ENCODE assay signal across 24 mouse cellular contexts in the genomic region with DNA sequence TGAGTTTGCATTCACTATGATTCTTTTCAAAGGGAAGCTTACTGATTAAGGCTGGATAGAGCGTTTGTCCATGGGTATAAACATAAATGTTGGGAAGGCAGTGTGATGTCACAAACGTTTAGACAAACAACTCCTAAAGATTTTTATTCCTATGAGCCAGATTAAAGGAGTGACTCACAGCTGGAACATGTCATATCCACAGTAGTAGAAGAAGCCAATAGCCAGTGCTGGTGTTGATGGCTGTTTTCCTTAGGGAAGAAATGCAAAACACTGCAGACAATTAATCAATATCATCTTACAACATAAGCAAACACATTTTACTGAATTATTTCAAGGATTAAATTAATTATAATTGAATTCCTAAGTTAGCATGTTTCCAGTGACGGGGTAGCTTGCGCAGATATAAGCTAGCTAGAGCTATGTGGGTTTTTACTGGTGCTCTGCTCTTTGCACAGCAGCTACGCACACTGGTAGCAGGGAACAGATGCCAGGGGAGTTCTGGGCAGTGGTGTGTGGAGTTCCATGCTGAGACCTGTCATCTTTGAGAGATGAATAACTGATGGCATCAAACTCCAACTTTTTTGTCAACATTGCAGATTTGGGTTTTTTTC. TPM values are rescaled to one million over a fixed set of nuclear protein-coding genes. Genes with fewer than 3 reads are reported as not detected.
A peak's percentile ranks its signal among the peaks of the same experiment; 100 is the strongest.
DNase-seq lines count a peak whose midpoint lies in the region; ATAC-seq and TF ChIP-seq lines count a peak whose summit lies in the region.
"Had no signal": no experiment of that assay in that cellular context is flagged by ENCODE, and none has a peak within 500 bp of the region (broad histone marks: within the 10 kb centered on the region; RNA-seq: fewer than 3 reads in every experiment).

No protein-coding gene starts in this region.

- no peak overlapping the region for H3K9ac ChIP-seq in kidney, embryonic 14.5 days (ENCODE audit: low read depth, low read length)
- no peak overlapping the region for H3K9ac ChIP-seq in lung, embryonic 15.5 days
- H3K9ac ChIP-seq in stomach, embryonic 16.5 days (ENCODE audit: low read length): no peak overlapping the region
- no peak overlapping the region for H3K9ac ChIP-seq in stomach, postnatal 0 days (ENCODE audit: low read length)
- H3K9ac ChIP-seq: embryonic facial prominence, embryonic 12.5 days; embryonic facial prominence, embryonic 15.5 days; forebrain, postnatal 0 days; hindbrain, embryonic 12.5 days; hindbrain, embryonic 15.5 days had no signal

- TF ChIP-seq POLR2A in lung, adult 2 months (IDR thresholded peaks at IDR 0.05; ENCODE audit: borderline replicate concordance, extremely low read depth, low read depth, low read length): no peak

- DNase-seq in kidney, adult 9 months: no peak
- DNase-seq in lung, adult 2 months: no peak
- no peak for DNase-seq in stomach, postnatal 0 days (ENCODE audit: low spot score)
- DNase-seq: adrenal gland, adult 2 months; adrenal gland, postnatal 14 days; cerebellum, adult 11 months; cerebellum, adult 2 months; cerebellum, adult 9-11 months; cerebellum, postnatal 25 days; forebrain, postnatal 0 days; gastrocnemius, adult 2 months; gastrocnemius, postnatal 14 days; heart, adult 11 months had no signal

- 71% methylated on average over 5 of the region's 5 CpGs for WGBS in kidney, embryonic 14.5 days
- WGBS in lung, embryonic 15.5 days: 38% methylated on average over 5 of the region's 5 CpGs
- WGBS in lung, adult 2 months: 57% methylated on average over 5 of the region's 5 CpGs
- 49% methylated on average over 5 of the region's 5 CpGs for WGBS in stomach, embryonic 16.5 days
- 48% methylated on average over 5 of the region's 5 CpGs for WGBS in stomach, postnatal 0 days

- H3K9me3 ChIP-seq in kidney, embryonic 14.5 days (ENCODE audit: control insufficient read depth, low read length): no peaks in the 10 kb centered on the region
- H3K9me3 ChIP-seq in lung, embryonic 15.5 days: no peaks in the 10 kb centered on the region
- no peaks in the 10 kb centered on the region for H3K9me3 ChIP-seq in stomach, embryonic 16.5 days (replicated peaks; ENCODE audit: control insufficient read depth, low read length)
- no peaks in the 10 kb centered on the region for H3K9me3 ChIP-seq in stomach, postnatal 0 days (ENCODE audit: control insufficient read depth, low read length)
- H3K9me3 ChIP-seq: embryonic facial prominence, embryonic 12.5 days; embryonic facial prominence, embryonic 15.5 days; hindbrain, embryonic 12.5 days; hindbrain, embryonic 15.5 days had no signal

- TF ChIP-seq CTCF in lung, adult 2 months (IDR thresholded peaks at IDR 0.05; ENCODE audit: insufficient read depth, low read length): no peak
- TF ChIP-seq CTCF in stomach, postnatal 0 days (IDR thresholded peaks at IDR 0.05; ENCODE audit: low read depth): no peak

- no peak overlapping the region for H3K27ac ChIP-seq in kidney, embryonic 14.5 days (ENCODE audit: low read depth, low read length)
- H3K27ac ChIP-seq in lung, embryonic 15.5 days: no peak overlapping the region
- H3K27ac ChIP-seq in stomach, embryonic 16.5 days (ENCODE audit: low read length): no peak overlapping the region
- no peak overlapping the region for H3K27ac ChIP-seq in stomach, postnatal 0 days (replicated peaks)
- H3K27ac ChIP-seq: embryonic facial prominence, embryonic 12.5 days; embryonic facial prominence, embryonic 15.5 days; gastrocnemius, adult 2 months; hindbrain, embryonic 12.5 days; hindbrain, embryonic 15.5 days had no signal

- no peak overlapping the region for H3K4me3 ChIP-seq in kidney, embryonic 14.5 days (ENCODE audit: low read length)
- H3K4me3 ChIP-seq in lung, embryonic 15.5 days: no peak overlapping the region
- no peak overlapping the region for H3K4me3 ChIP-seq in lung, adult 2 months (replicated peaks; ENCODE audit: extremely low read depth, low read depth, low read length)
- H3K4me3 ChIP-seq in stomach, embryonic 16.5 days (replicated peaks; ENCODE audit: low read length): no peak overlapping the region
- H3K4me3 ChIP-seq in stomach, postnatal 0 days (ENCODE audit: low read depth, low read length): no peak overlapping the region
- H3K4me3 ChIP-seq: embryonic facial prominence, embryonic 12.5 days; embryonic facial prominence, embryonic 15.5 days; gastrocnemius, adult 2 months; hindbrain, embryonic 12.5 days; hindbrain, embryonic 15.5 days had no signal

- no peaks in the 10 kb centered on the region for H3K36me3 ChIP-seq in kidney, embryonic 14.5 days (ENCODE audit: control insufficient read depth, insufficient read depth, low read length)
- no peaks in the 10 kb centered on the region for H3K36me3 ChIP-seq in lung, embryonic 15.5 days
- H3K36me3 ChIP-seq in stomach, embryonic 16.5 days (ENCODE audit: control insufficient read depth, insufficient read depth, low read length): no peaks in the 10 kb centered on the region
- no peaks in the 10 kb centered on the region for H3K36me3 ChIP-seq in stomach, postnatal 0 days (ENCODE audit: control insufficient read depth, insufficient read depth, low read length)
- H3K36me3 ChIP-seq: embryonic facial prominence, embryonic 12.5 days; embryonic facial prominence, embryonic 15.5 days; hindbrain, embryonic 12.5 days; hindbrain, embryonic 15.5 days had no signal

- TF ChIP-seq EP300 in stomach, postnatal 0 days (optimal IDR thresholded peaks at IDR 0.05): no peak

- no peaks in the 10 kb centered on the region for H3K4me1 ChIP-seq in kidney, embryonic 14.5 days (ENCODE audit: control insufficient read depth, insufficient read depth, low read length)
- H3K4me1 ChIP-seq in lung, embryonic 15.5 days: peaks cover 13% of the 10 kb centered on the region
- H3K4me1 ChIP-seq in lung, adult 2 months (ENCODE audit: control insufficient read depth, insufficient read depth, low read length): no peaks in the 10 kb centered on the region
- no peaks in the 10 kb centered on the region for H3K4me1 ChIP-seq in stomach, embryonic 16.5 days (ENCODE audit: control insufficient read depth, insufficient read depth, low read length)
- no peaks in the 10 kb centered on the region for H3K4me1 ChIP-seq in stomach, postnatal 0 days (replicated peaks; ENCODE audit: control insufficient read depth, insufficient read depth)
- H3K4me1 ChIP-seq: hindbrain, embryonic 12.5 days; hindbrain, embryonic 15.5 days had no signal

- H3K4me2 ChIP-seq in kidney, embryonic 14.5 days (replicated peaks; ENCODE audit: low read depth, low read length): no peak overlapping the region
- H3K4me2 ChIP-seq in lung, embryonic 15.5 days: no peak overlapping the region
- H3K4me2 ChIP-seq in stomach, embryonic 16.5 days (ENCODE audit: low read depth, low read length): no peak overlapping the region
- H3K4me2 ChIP-seq in stomach, postnatal 0 days (replicated peaks; ENCODE audit: low read depth): no peak overlapping the region
- H3K4me2 ChIP-seq: embryonic facial prominence, embryonic 12.5 days; embryonic facial prominence, embryonic 15.5 days; heart, embryonic 11.5 days; hindbrain, embryonic 12.5 days; hindbrain, embryonic 15.5 days had no signal

- no peaks in the 10 kb centered on the region for H3K27me3 ChIP-seq in kidney, embryonic 14.5 days (ENCODE audit: control insufficient read depth, insufficient read depth, low read length)
- H3K27me3 ChIP-seq in lung, embryonic 15.5 days: no peaks in the 10 kb centered on the region
- no peaks in the 10 kb centered on the region for H3K27me3 ChIP-seq in stomach, embryonic 16.5 days (ENCODE audit: control insufficient read depth, insufficient read depth, low read length)
- H3K27me3 ChIP-seq in stomach, postnatal 0 days (ENCODE audit: control insufficient read depth, insufficient read depth, low read length): no peaks in the 10 kb centered on the region
- H3K27me3 ChIP-seq: embryonic facial prominence, embryonic 12.5 days; embryonic facial prominence, embryonic 15.5 days; hindbrain, embryonic 12.5 days; hindbrain, embryonic 15.5 days had no signal

- 0 out of 2 replicates have a peak, but pooled peaks have one; percentile 60 for ATAC-seq in kidney, embryonic 14.5 days (ENCODE audit: low FRiP score, low TSS enrichment)
- peak; percentile 90; the same call in 1 of the 2 replicates for ATAC-seq in lung, embryonic 15.5 days (ENCODE audit: borderline replicate concordance, extremely low read depth, low FRiP score, low TSS enrichment)
- ATAC-seq in stomach, embryonic 16.5 days (ENCODE audit: insufficient read depth, low FRiP score): peak; percentile 53; the same call in 1 of the 2 replicates
- ATAC-seq in stomach, postnatal 0 days (ENCODE audit: low FRiP score, low TSS enrichment): no peak
- ATAC-seq: CD4-positive, CD25-positive, alpha-beta regulatory T cell, adult 4 months; forebrain, embryonic 14.5 days; forebrain, postnatal 0 days had no signal

RNA-seq across cellular contexts. Expression of a gene that starts 29.1 kb away (rescaled TPM):
- polyA plus RNA-seq in kidney, embryonic 14.5 days (2014; fragmentation: Nextera tagmentation; extraction: Ambion mirVana): 0.50 and 0.60 TPM in 2 replicates
- polyA plus RNA-seq in lung, embryonic 15.5 days (2015; fragmentation: Nextera tagmentation; extraction: Ambion mirVana): 0.21 and 0.39 TPM in 2 replicates
- 0.05 and 0.08 TPM in 2 replicates for polyA plus RNA-seq in lung, adult 2 months (2012; rRNA removed)
- 1.1 and 1.3 TPM in 2 replicates for polyA plus RNA-seq in stomach, embryonic 16.5 days (2015; fragmentation: Nextera tagmentation; extraction: Ambion mirVana)
- 0.50 and 0.57 TPM in 2 replicates for polyA plus RNA-seq in stomach, postnatal 0 days (2015; fragmentation: Nextera tagmentation; extraction: Ambion mirVana)
- polyA plus RNA-seq: C2C12; CD4-positive, CD25-positive, alpha-beta regulatory T cell, adult 4 months had no signal
